In the genomic region with DNA sequence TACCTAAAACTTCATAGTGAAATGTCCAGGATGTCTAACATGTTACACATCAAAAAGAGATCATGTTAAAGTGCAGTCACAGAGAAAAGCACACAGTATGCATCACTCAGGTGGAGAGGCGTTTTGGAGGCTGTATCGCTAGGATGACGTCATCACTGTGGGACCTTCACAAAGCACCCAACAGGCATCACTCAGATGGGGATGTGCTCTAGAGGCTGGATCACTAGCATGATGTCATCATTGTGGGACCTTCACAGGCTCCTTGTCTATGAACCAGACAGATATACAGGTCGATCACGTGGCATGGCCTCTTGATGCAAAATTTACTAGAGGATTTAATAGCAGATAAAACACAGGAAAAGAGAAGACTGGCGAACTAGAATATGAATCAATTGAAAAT, we compare ENCODE assay signal across 24 mouse cellular contexts. TPM values are rescaled to one million over a fixed set of nuclear protein-coding genes. Genes with fewer than 3 reads are reported as not detected.
A peak's percentile ranks its signal among the peaks of the same experiment; 100 is the strongest.
DNase-seq lines count a peak whose midpoint lies in the region; ATAC-seq lines count a peak whose summit lies in the region.
"Had no signal": no experiment of that assay in that cellular context is flagged by ENCODE, and none has a peak within 500 bp of the region (broad histone marks: within the 10 kb centered on the region; RNA-seq: fewer than 3 reads in every experiment).

No protein-coding gene starts in this region.

- no peak overlapping the region for H3K9ac ChIP-seq in midbrain, embryonic 15.5 days
- H3K9ac ChIP-seq: embryonic facial prominence, embryonic 12.5 days; forebrain, embryonic 12.5 days; forebrain, embryonic 15.5 days; forebrain, postnatal 0 days had no signal

- WGBS in midbrain, embryonic 15.5 days: 91% methylated on average over 6 of the region's 6 CpGs

- no peaks in the 10 kb centered on the region for H3K36me3 ChIP-seq in midbrain, embryonic 15.5 days (replicated peaks)
- H3K36me3 ChIP-seq: embryonic facial prominence, embryonic 10.5 days; embryonic facial prominence, embryonic 12.5 days; forebrain, embryonic 12.5 days; forebrain, embryonic 15.5 days had no signal

- peaks cover 9% of the 10 kb centered on the region for H3K4me1 ChIP-seq in midbrain, embryonic 15.5 days
- H3K4me1 ChIP-seq: embryonic facial prominence, embryonic 10.5 days; embryonic facial prominence, embryonic 12.5 days; forebrain, embryonic 12.5 days had no signal

- H3K4me2 ChIP-seq in midbrain, embryonic 15.5 days: no peak overlapping the region
- H3K4me2 ChIP-seq: embryonic facial prominence, embryonic 12.5 days; forebrain, embryonic 12.5 days; forebrain, embryonic 15.5 days had no signal

- H3K9me3 ChIP-seq in midbrain, embryonic 15.5 days: no peaks in the 10 kb centered on the region

- H3K27me3 ChIP-seq in midbrain, embryonic 15.5 days (replicated peaks): no peaks in the 10 kb centered on the region
- H3K27me3 ChIP-seq: CH12.LX; embryonic facial prominence, embryonic 12.5 days; forebrain, embryonic 12.5 days; forebrain, embryonic 15.5 days; Patski had no signal

- no peak overlapping the region for H3K27ac ChIP-seq in midbrain, embryonic 15.5 days
- H3K27ac ChIP-seq: embryonic facial prominence, embryonic 10.5 days; embryonic facial prominence, embryonic 12.5 days; forebrain, embryonic 12.5 days; forebrain, embryonic 15.5 days had no signal

- DNase-seq in ES-CJ7 (ENCODE audit: low read depth, low spot score): peak; percentile 65
- DNase-seq in R1 (ENCODE audit: low read depth, low spot score): peak; percentile 67
- DNase-seq in gastrocnemius, postnatal 25 days: no peak
- DNase-seq in lung, postnatal 14 days: no peak
- DNase-seq: adrenal gland, adult 8-10 months; adrenal gland, postnatal 14 days; adrenal gland, postnatal 36 days; B cell, adult 2 months; cerebellum, adult 11-12 months; cerebellum, adult 2 months; cerebellum, adult 9-10 months; cerebellum, postnatal 10 days; cerebellum, postnatal 25 days; forebrain, postnatal 0 days had no signal

- no peak for ATAC-seq in midbrain, embryonic 15.5 days (replicated peaks)
- ATAC-seq: activated CD4-positive, CD25-positive, alpha-beta regulatory T cell, adult 4 months; CD4-positive, CD25-positive, alpha-beta regulatory T cell, adult 4 months; forebrain, embryonic 15.5 days; forebrain, postnatal 0 days; Patski had no signal

- no peak overlapping the region for H3K4me3 ChIP-seq in midbrain, embryonic 15.5 days
- H3K4me3 ChIP-seq: embryonic facial prominence, embryonic 10.5 days; embryonic facial prominence, embryonic 12.5 days; forebrain, embryonic 12.5 days; forebrain, embryonic 15.5 days had no signal

RNA-seq across cellular contexts. Expression of gene Myog, which starts 25.4 kb away (rescaled TPM):
- polyA plus RNA-seq in midbrain, embryonic 15.5 days (2015; fragmentation: Nextera tagmentation; extraction: Ambion mirVana): 0.10 TPM in 1 of 2 replicates, not detected in the other
- 10 to 100 TPM; 16.2 to 26.0 TPM for total RNA-seq in gastrocnemius, postnatal 25 days (2021)
- total RNA-seq: adrenal gland, adult 18-20 months; adrenal gland, adult 8-10 months; adrenal gland, postnatal 14 days; adrenal gland, postnatal 36 days; CH12.LX had no signal
- polyA plus RNA-seq: activated CD4-positive, CD25-positive, alpha-beta regulatory T cell, adult 4 months; CD4-positive, CD25-positive, alpha-beta regulatory T cell, adult 4 months; cerebellum, adult 2 months; Patski had no signal

RNA-seq across cellular contexts. Expression of gene Adora1, which starts 29.1 kb away (rescaled TPM):
- polyA plus RNA-seq in midbrain, embryonic 15.5 days (2015; fragmentation: Nextera tagmentation; extraction: Ambion mirVana): 16.2 and 19.2 TPM in 2 replicates
- 1 to 10 TPM in 1 of 2 experiments, under 1 TPM in 1; 0.49 to 2.7 TPM for total RNA-seq in gastrocnemius, postnatal 25 days (2021)
- total RNA-seq: CH12.LX had no signal

Comparison
In these comparisons a context has a peak if more than half of its experiments do, and no peak if none do; other contexts are left out.
1. DNase-seq: peak in ES-CJ7 (single experiment) and R1 (single experiment); none in gastrocnemius, postnatal 25 days (single experiment) and lung, postnatal 14 days (single experiment).